Mouse (Mus musculus): Measurements from ENCODE around the gene Gm14569. TPM values are rescaled to one million over a fixed set of nuclear protein-coding genes. Genes with fewer than 3 reads are reported as not detected.
A peak's percentile ranks its signal among the peaks of the same experiment; 100 is the strongest.

The Gm14569 gene
- polyA plus RNA-seq (2012; rRNA removed) = 0.08 and 0.21 TPM in 2 replicates

GRCm38 (mm10) chrX:36491730-36492129 lies at the start of gene Gm14569:
Gm14569 (minus strand) TSS chrX:36491830.
- no peak for TF ChIP-seq POLR2A (IDR thresholded peaks at IDR 0.05; ENCODE audit: borderline replicate concordance, extremely low read depth, low read depth, low read length)
- WGBS = 87% methylated on average over 4 of the region's 4 CpGs
- no peak within 1 kb of the TSS for H3K4me3 ChIP-seq (replicated peaks; ENCODE audit: extremely low read depth, low read depth, low read length)
- no peaks in the 10 kb centered on the region for H3K4me1 ChIP-seq (ENCODE audit: control insufficient read depth, insufficient read depth, low read length)
- no peak for DNase-seq

- DNase-seq = peak; percentile 62
- no peak overlapping the region for H3K4me3 ChIP-seq (replicated peaks; ENCODE audit: extremely low read depth, low read depth, low read length)
- TF ChIP-seq POLR2A (IDR thresholded peaks at IDR 0.05; ENCODE audit: borderline replicate concordance, extremely low read depth, low read depth, low read length) = no peak
- peak; percentile 48; the same call in 1 of the 2 replicates for TF ChIP-seq CTCF (IDR thresholded peaks at IDR 0.05; ENCODE audit: insufficient read depth, low read length)
- WGBS = 15% methylated on average over 4 of the region's 4 CpGs
- no peaks in the 10 kb centered on the region for H3K4me1 ChIP-seq (ENCODE audit: control insufficient read depth, insufficient read depth, low read length)
Measured at GRCm38 (mm10) chrX:36534514-36534913, 42.9 kb upstream of the Gm14569 start.

- no peak for DNase-seq
- Histone ChIP-seq H3K4me1 (ENCODE audit: control insufficient read depth, insufficient read depth, low read length) (no peaks in the 10 kb centered on the region), H3K4me3 (replicated peaks; ENCODE audit: extremely low read depth, low read depth, low read length) (no peak overlapping the region)
- 61% methylated on average over 4 of the region's 4 CpGs for WGBS
- no peak for TF ChIP-seq CTCF (IDR thresholded peaks at IDR 0.05; ENCODE audit: insufficient read depth, low read length)
- TF ChIP-seq POLR2A (IDR thresholded peaks at IDR 0.05; ENCODE audit: borderline replicate concordance, extremely low read depth, low read depth, low read length) = no peak
Measured at GRCm38 (mm10) chrX:36533744-36534143, 42.1 kb upstream of the Gm14569 start.

GRCm38 (mm10) chrX:36530251-36530650 lies 38.6 kb upstream of the Gm14569 start:
- TF ChIP-seq CTCF (IDR thresholded peaks at IDR 0.05; ENCODE audit: insufficient read depth, low read length) (no peak), POLR2A (IDR thresholded peaks at IDR 0.05; ENCODE audit: borderline replicate concordance, extremely low read depth, low read depth, low read length) (no peak)
- H3K4me3 ChIP-seq (replicated peaks; ENCODE audit: extremely low read depth, low read depth, low read length) = no peak overlapping the region
- 65% methylated on average over 5 of the region's 5 CpGs for WGBS
- no peak for DNase-seq
- no peaks in the 10 kb centered on the region for H3K4me1 ChIP-seq (ENCODE audit: control insufficient read depth, insufficient read depth, low read length)

- H3K4me3 ChIP-seq (replicated peaks; ENCODE audit: extremely low read depth, low read depth, low read length) = no peak overlapping the region
- no peaks in the 10 kb centered on the region for H3K4me1 ChIP-seq (ENCODE audit: control insufficient read depth, insufficient read depth, low read length)
- 61% methylated on average over 5 of the region's 5 CpGs for WGBS
- DNase-seq = no peak
- no peak for TF ChIP-seq POLR2A (IDR thresholded peaks at IDR 0.05; ENCODE audit: borderline replicate concordance, extremely low read depth, low read depth, low read length)
- no peak for TF ChIP-seq CTCF (IDR thresholded peaks at IDR 0.05; ENCODE audit: insufficient read depth, low read length)
Measured at GRCm38 (mm10) chrX:36523729-36524128, 32.1 kb upstream of the Gm14569 start.

GRCm38 (mm10) chrX:36513726-36514125 lies 22.1 kb upstream of the Gm14569 start:
- 46% methylated on average over 8 of the region's 8 CpGs for WGBS
- DNase-seq = no peak

GRCm38 (mm10) chrX:36513231-36513630 lies 21.6 kb upstream of the Gm14569 start:
- TF ChIP-seq CTCF (IDR thresholded peaks at IDR 0.05; ENCODE audit: insufficient read depth, low read length) = no peak
- no peak for TF ChIP-seq POLR2A (IDR thresholded peaks at IDR 0.05; ENCODE audit: borderline replicate concordance, extremely low read depth, low read depth, low read length)
- WGBS = 56% methylated on average over 9 of the region's 9 CpGs
- Histone ChIP-seq H3K4me1 (ENCODE audit: control insufficient read depth, insufficient read depth, low read length) (no peaks in the 10 kb centered on the region), H3K4me3 (replicated peaks; ENCODE audit: extremely low read depth, low read depth, low read length) (no peak overlapping the region)
- no peak for DNase-seq

More at GRCm38 (mm10) chrX:36513726-36514125, 22.1 kb upstream of the Gm14569 start:
- Histone ChIP-seq H3K4me1 (ENCODE audit: control insufficient read depth, insufficient read depth, low read length) (no peaks in the 10 kb centered on the region), H3K4me3 (replicated peaks; ENCODE audit: extremely low read depth, low read depth, low read length) (no peak overlapping the region)
- TF ChIP-seq CTCF (IDR thresholded peaks at IDR 0.05; ENCODE audit: insufficient read depth, low read length) = no peak
- TF ChIP-seq POLR2A (IDR thresholded peaks at IDR 0.05; ENCODE audit: borderline replicate concordance, extremely low read depth, low read depth, low read length) = no peak

GRCm38 (mm10) chrX:36506863-36507262 lies 15.2 kb upstream of the Gm14569 start:
- TF ChIP-seq POLR2A (IDR thresholded peaks at IDR 0.05; ENCODE audit: borderline replicate concordance, extremely low read depth, low read depth, low read length) = no peak
- 0 out of 2 replicates have a peak, but pooled peaks have one; percentile 32 for TF ChIP-seq CTCF (IDR thresholded peaks at IDR 0.05; ENCODE audit: insufficient read depth, low read length)
- DNase-seq = no peak
- 43% methylated on average over 6 of the region's 6 CpGs for WGBS

GRCm38 (mm10) chrX:36489506-36489905 lies 2.1 kb downstream of the Gm14569 start:
- Histone ChIP-seq H3K4me1 (ENCODE audit: control insufficient read depth, insufficient read depth, low read length) (no peaks in the 10 kb centered on the region), H3K4me3 (replicated peaks; ENCODE audit: extremely low read depth, low read depth, low read length) (no peak overlapping the region)
- no peak for DNase-seq
- 19% methylated on average over 3 of the region's 3 CpGs for WGBS
- TF ChIP-seq CTCF (IDR thresholded peaks at IDR 0.05; ENCODE audit: insufficient read depth, low read length) (no peak), POLR2A (IDR thresholded peaks at IDR 0.05; ENCODE audit: borderline replicate concordance, extremely low read depth, low read depth, low read length) (no peak)

More at GRCm38 (mm10) chrX:36506863-36507262, 15.2 kb upstream of the Gm14569 start:
- H3K4me1 ChIP-seq (ENCODE audit: control insufficient read depth, insufficient read depth, low read length) = no peaks in the 10 kb centered on the region
- H3K4me3 ChIP-seq (replicated peaks; ENCODE audit: extremely low read depth, low read depth, low read length) = no peak overlapping the region

- no peak for TF ChIP-seq POLR2A (IDR thresholded peaks at IDR 0.05; ENCODE audit: borderline replicate concordance, extremely low read depth, low read depth, low read length)
- TF ChIP-seq CTCF (IDR thresholded peaks at IDR 0.05; ENCODE audit: insufficient read depth, low read length) = peak; percentile 35
- H3K4me1 ChIP-seq (ENCODE audit: control insufficient read depth, insufficient read depth, low read length) = no peaks in the 10 kb centered on the region
- DNase-seq = no peak
- WGBS = 41% methylated on average over 7 of the region's 7 CpGs
- no peak overlapping the region for H3K4me3 ChIP-seq (replicated peaks; ENCODE audit: extremely low read depth, low read depth, low read length)
Measured at GRCm38 (mm10) chrX:36487996-36488395, 3.6 kb downstream of the Gm14569 start.

Measured in lung, adult 2 months (tissue).